Mouse (Mus musculus): ENCODE results near the gene Smoc1. TPM values are rescaled to one million over a fixed set of nuclear protein-coding genes. Genes with fewer than 3 reads are reported as not detected.

Gene Smoc1
- total RNA-seq, 2 experiments from 2014 or later: 5.5 to 7.5 TPM

DNA sequence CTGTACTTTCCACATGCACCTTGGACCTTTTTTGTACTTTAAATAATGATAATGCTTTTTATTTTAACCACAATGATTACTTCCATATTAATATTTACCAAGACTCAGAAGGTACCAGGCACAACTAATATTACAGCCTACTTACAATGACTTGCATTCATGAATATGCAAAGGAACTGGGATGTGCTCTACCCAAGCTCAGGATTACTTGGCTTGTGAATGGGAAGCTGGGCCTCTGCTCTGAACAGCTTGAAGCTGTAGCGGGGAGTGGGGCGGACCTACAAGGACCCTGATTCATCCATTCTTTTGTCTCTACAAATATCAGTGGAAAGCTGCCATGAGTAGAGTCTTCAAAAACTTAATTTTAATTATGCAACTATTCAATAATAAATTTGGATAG lies 47.5 kb downstream of the Smoc1 start:
- no peak for DNase-seq
- intact Hi-C loops (cut with DNase I): no loop called here

DNA sequence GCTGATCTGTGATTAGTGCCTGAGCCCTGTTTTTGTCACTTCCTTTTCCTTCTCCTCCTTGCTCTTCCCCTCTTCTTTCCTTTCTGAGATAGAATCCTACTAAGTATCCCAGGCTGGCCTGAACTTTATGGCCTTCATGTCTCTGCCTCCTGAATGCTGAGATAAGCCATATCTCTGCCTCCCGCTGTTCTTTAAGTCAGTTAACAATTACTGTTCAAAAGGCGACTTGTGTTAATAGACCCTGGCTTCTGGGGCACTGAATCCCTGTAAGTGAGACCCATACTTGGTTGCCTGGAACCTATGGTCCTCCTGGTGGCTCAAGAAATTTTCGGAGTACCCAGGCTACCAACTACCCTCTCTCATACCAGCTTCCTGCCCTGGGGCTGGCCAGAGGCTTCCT lies 48.3 kb downstream of the Smoc1 start:
- intact Hi-C loops (cut with DNase I): no loop called here
- no peak for DNase-seq

DNA sequence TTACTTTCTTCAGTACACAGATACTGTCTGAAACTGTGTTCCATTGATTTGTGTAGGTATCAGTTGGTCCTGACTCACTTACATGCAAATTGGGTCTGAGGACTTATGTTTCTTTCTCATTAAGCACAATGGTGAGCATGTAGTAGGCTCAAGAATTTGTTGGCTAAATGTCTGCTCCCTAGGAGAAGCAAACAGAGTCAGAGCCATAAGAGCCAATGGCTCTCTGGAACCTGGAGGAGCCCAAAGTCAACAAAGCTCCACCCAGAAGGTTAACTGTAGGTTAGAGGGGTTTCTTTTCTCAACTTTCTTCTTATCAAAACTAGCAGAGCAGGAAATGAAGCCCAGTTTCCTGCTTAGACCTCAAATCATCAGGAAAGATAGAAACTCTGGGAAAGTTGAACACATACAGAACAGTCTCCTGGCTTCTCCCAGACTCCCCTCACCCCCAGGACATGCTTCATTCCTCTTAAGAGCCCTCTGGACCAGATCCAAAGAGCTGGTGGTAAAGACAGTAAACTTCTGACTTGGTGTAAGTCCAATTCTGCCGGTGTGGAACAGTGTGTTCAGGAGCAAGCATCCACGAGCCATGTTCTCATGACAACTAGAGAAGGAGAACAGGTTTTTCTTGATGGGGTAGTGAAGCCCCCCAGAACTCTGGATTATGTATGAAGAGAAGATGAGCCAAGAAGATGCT lies 51.5 kb downstream of the Smoc1 start:
- intact Hi-C loops (cut with DNase I): no loop called here
- no peak for DNase-seq

DNA sequence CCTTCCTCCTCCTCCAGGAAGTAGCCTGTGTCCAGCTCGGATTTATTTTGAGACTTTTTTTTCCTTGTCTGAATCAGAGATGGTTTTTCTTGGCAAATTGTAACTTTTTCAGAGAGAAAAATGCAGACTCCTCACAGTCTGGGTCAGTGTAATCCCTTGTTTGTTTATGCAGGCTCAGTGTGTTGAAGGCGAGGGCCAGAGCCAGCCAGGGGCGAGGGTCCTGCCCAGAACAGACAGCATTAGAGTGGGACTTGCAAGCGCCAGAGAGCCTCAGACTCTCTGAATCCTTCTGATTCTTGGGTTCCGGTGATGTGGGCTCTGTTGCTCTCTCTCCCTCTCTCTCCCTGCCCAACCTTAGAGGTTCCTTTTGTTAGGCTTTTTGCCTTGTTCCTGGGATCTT lies 53.7 kb downstream of the Smoc1 start:
- intact Hi-C loops (cut with DNase I): no loop called here
- DNase-seq: no peak

DNA sequence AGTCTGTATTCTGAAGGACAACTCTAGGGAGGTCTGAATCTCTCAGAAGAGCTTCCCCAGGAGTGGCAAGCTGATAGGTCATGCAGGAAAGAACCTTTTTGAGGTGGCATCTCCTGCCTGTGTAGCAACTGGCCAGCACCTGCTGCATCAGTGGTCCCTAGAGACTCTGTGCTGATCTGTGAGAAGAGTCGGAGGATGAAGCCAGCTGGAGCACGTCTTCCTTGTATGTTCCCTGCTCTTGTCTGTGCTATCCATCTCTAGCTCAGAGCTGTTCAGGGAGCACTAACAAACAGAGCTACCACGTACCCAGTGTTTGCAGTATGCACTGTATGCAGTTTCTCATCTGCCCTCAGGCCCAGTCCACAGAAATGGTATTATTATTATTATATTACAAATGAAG lies 54.4 kb downstream of the Smoc1 start:
- intact Hi-C loops (cut with DNase I): no loop called here
- DNase-seq: no peak

DNA sequence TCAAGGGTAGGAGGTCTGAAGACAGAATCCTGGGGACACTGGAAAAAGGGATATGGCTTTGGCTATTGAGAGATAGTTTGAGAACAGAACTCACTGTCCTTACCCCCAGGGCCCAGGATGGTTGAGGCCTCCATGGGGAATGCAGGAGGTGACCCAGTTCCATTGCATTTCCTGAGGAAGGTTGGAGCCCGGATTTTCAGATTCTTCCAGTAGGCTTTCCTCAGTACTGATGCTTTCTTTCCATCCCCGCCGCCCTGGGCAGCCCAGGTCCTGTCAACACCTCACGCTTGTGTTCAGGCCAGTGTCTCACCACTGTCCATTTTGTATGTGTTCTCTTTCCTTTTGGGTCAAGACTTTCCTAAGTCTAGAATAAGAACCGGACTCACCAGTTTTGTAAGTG lies 56.5 kb downstream of the Smoc1 start:
- no peak for DNase-seq
- intact Hi-C loops (cut with DNase I): no loop called here

DNA sequence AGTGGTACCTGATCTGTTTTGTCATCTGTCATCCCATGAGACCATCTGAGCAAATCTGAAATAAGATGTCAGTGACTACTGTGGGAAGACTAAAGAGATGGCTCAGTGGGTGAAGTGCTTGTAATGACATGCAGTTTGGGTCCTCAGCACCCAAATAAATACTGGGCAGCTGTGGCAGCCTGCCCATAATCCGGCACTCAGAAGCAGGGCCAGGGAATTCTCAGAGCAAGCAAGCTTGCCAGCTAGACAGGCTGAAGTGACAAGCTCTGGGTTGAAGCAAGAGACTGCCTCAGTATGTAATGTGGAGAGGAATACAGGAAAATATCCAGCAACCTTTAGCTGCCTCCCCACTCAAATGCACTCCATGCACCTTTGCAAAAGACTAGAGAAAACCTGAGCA lies 58.6 kb downstream of the Smoc1 start:
- peak in 1 of 2 experiments; percentile 20 for DNase-seq

DNA sequence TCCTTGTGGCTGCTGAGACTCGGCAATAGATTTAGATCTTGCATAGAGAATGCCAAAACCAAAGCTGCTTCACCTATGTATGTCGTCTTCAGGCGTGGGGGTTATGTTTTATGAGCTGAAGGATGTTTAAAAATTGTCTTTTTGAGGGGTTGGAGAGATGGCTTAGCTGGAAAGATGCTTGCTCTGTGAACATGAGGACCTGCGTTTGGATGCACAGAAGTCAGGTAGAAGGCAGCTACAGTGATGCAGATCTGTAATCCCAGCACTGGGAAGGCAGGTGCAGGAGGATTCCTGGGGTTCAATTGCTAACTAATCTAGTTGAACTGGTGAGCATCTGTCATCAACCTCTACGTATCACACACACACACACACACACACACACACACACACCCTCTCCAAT lies 61.5 kb downstream of the Smoc1 start:
- intact Hi-C loops (cut with DNase I): no loop called here
- DNase-seq: no peak

More for the DNA sequence above, 58.6 kb downstream of the Smoc1 start:
- intact Hi-C loops (cut with DNase I): no loop called here

DNA sequence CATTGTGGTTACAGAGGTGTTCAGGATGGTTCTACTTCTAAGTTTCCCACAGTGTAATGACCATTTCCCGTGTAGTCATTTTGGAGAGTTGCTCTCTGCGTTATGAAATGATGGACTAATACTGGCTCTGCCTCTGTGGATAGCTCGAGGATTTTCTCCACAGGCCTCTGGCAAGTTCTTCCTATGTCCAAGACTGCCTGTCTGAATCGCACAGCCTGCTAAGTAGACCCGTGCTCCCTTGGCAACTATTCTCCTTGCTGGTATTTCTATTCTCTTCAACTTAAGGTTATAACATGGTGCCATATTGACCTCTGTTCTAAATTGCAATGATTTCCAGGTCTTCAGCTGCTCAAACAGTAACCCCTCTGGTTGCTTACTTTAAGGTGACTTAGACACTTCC lies 65.0 kb downstream of the Smoc1 start:
- intact Hi-C loops (cut with DNase I): no loop called here
- no peak for DNase-seq

DNA sequence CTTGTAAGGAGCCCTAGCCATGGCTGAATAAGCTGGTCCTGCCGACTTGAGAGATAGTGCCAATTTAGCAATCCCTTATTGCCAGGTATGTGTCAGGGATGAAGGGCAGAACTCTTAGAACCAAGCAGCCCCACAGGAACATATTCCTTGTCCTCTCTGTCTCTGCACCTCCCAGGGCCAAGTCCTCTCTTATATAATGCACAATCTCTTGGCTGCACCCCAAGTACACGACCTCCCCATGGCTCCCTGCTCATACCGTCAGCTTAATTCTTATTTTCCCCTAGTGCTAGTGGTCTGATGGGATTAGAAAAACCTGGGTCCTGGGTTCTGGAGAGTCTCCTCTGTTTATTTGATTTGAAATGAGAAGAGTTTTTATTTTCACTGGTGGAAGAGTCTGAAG lies 66.0 kb downstream of the Smoc1 start:
- DNase-seq: no peak
- intact Hi-C loops (cut with DNase I): no loop called here

DNA sequence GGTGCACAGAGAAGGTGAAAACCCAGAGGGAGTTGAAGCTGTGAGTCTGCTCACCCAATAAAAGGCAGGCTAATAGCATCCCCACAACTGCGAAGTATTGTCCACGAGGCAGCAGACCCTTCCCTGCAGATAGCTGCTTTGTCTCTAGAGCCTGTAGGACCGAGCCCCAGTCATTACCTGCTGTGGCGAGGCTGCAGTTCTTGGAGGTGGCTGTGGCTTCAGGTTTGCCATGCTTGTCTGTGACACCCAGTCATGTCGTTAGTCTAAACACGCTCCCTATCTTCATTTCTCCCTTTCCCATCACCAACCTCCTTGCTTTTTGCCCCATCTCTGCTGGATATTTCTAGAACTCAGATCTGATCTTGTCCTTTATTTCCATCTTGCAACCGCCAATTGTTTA lies 66.6 kb downstream of the Smoc1 start:
- intact Hi-C loops (cut with DNase I): no loop called here
- no peak for DNase-seq

DNA sequence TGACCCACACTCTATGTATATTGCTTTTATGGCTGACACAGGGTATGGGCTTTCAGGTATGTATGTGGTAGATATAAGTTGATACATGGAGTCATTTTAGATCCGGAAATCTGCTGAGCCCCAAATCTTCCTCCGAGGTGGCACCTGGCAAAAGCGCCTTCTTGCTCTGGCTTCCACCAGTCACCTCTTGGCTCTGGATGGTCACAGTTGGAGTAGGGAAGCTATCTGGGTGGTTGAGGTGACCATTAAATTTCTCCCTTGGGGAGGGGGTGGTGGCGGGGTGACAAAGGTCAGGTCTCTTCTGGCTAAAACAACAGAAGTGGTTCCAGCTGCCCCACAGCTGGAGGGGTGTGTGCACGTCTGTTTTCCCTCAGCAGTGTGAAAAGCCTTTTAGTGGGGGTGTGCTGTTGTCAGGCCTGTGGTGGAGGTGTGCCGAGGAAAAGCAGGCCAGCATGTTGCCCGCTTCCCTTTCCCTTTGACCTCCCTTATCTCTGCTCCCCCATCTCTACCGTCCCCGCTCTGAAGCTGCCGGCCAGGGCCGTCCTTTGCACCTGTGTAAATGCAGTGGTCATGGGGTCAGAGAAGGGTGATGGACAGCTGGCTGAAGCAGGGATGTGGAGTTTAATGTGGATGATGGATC lies 68.3 kb downstream of the Smoc1 start:
- DNase-seq: no peak
- intact Hi-C loops (cut with DNase I): no loop called here

DNA sequence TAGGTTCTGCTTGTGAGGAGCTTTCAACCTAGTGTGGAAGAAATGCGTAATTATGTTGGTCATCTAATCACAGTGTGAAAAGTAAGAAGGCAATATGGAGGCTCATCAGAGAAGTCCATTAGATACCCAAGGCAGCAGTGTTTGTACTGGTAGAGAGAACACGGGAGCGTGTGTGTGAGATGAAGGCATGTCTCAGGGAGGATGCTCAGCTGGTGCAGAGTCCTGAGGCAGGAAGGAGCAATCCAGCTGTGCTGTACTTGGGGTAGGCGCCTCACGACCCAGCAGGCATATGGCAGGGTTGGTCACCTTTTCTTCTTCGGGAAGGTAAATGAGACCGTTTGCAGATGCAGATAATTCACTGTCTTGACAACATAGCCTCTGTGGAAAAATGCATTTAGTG lies 70.7 kb downstream of the Smoc1 start:
- no peak for DNase-seq
- intact Hi-C loops (cut with DNase I): no loop called here

DNA sequence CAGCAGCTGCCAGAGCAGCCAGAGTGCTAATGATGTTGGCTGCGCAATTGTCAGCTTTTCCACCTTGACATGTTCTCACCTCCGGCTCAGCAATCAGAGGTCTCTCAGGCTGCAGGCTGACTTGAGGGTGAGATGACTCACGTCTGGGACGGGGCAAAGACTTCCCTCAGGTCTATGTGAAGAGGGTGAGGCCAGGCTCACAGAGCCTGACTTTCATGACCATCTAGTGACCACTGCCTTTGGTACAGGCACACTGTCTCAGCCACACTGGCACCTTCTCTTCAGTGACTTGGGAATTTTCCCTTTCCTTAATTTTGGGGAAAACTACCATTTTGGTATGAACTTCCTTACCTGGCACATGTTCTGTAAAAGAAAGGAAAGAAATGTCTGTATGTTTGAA lies 71.1 kb downstream of the Smoc1 start:
- intact Hi-C loops (cut with DNase I): no loop called here
- no peak for DNase-seq

DNA sequence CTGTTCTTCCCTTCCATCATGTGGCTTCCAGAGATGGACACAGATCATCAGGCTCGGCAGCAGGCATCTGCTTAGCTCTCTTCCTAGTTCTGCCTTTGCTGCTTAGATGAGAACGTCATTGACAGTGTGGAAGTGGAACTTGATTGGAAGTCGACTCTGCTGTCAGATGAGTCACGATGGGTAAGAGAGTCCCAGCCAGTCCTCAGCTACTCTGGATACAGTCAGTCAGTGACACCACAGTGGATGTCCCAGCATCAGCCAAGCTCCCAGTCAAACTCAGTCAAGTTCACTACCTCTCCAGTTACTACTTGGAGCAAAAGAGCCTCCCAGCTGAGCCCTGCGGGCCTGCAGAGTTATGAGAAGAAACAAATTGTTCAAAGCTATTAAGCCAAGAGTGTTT lies 72.6 kb downstream of the Smoc1 start:
- intact Hi-C loops (cut with DNase I): no loop called here
- DNase-seq: no peak

DNA sequence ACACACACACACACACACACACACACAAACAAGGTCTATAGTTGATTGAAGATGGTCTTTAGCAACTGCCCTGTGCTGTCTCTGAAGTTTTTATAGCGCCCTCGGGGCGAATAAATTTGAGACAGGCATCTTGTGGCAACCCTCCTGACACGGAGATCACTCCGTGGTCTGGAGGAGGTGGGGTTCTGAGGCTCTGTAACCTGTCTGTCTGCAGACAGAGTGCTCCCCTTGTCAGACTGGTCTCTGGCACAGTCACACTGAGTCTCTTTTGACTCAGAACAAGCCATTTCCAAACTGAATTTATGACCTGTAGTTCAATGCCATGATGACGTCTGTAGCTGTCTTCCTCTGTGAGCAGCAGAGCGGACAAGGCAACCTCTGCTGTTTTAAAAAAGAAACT lies 75.1 kb downstream of the Smoc1 start:
- intact Hi-C loops (cut with DNase I): no loop called here
- DNase-seq: no peak

DNA sequence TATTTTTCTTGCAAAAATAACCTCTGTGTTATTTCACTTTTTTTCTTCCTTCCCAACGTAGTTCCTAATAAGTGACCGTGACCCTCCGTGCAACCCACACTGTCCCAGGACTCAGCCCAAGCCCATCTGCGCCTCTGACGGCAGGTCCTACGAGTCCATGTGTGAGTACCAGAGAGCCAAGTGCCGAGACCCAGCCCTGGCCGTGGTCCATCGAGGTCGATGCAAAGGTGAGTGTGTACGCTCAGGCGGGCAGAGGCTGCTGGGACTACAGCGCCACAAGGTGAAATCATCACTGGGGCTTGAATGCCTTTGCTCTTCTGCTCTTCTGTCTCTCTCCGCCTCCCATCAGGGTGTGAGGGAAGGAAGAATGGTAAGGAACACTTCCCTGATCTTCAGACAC lies 77.9 kb downstream of the Smoc1 start:
- no peak for DNase-seq
- intact Hi-C loops (cut with DNase I): no loop called here

DNA sequence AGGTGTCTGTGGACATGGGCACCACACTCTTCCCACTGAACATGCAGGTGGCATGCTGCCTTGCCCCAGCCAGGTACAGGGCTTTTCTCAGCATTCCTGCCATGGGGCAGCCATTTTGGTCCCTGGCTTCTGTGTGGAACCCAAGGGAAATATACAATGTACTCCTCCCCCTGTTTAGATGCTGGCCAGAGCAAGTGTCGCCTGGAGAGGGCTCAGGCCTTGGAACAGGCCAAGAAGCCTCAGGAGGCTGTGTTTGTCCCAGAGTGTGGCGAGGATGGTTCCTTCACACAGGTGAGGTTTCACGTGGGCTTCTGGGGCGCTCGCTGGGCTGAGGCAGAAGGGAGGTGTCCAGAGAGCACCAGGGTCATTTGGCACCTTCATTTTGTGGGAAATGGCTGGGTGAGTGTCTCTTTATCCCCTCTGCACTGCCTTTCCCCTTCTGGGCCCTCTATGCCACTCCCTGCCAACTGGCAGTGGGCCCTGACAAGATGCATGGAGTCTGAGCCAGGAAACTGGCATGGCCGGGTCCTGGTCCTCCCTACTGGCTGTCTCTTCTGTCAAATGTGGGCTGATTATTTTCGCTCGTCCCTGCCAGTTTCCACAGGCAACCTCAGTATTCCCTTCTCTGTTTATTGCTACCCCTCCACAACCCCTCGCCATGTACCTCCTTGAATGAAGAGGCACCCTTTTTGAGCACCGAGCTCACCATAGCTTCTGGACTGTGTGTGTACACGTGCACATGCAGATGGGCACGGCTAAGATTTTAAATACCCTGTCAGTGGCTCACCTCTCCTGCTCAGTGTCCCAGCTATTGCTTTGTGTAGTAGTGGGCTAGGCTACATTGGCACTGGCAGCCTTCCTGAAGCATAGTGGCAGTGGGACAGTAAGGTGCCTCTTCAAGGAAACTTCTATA lies 79.4 kb downstream of the Smoc1 start:
- DNase-seq: peak; percentile 61 to 71
- intact Hi-C loops (cut with DNase I): loop anchor here (5.0 kb wide), 1 partner anchor 51 kb away; no protein-coding TSS in a partner anchor

DNA sequence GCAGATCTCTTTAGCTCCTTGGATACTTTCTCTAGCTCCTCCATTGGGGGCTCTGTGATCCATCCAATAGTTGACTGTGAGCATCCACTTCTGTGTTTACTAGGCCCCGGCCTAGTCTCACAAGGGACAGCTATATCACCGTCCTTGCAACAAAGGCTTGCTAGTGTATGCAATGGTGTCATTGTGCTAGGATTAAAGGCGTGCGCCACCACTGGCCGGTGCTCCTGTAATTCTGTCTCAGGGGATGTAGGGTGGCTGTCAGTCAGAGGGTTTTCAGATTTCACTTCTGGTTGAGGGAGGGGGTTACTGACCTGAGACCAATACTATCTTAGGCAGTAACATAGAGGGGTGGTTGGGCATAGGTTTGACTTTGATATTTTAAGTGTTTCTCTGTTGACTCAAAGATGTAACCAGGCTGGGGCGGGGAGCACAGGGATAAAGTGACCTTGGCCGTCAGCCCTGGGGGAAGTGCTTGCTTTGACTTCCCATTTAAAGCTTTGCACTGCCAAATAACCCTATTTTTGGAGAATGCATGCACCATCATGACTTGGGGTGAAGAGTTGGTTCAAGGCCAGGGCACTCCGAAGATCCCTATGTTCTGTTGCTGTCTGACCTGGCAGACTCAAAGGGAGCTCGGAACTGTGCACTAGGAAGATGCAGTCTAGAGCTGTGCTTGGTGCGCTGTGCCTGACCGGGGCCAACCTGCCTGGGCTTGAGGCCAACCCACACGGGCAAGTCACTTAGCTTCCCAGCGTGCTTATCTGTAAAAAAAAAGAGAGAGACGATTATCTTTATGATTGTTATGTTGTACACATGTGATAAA lies 80.9 kb downstream of the Smoc1 start:
- intact Hi-C loops (cut with DNase I): loop anchor here (5.0 kb wide), 1 partner anchor 50 kb away; no protein-coding TSS in a partner anchor
- DNase-seq: no peak

DNA sequence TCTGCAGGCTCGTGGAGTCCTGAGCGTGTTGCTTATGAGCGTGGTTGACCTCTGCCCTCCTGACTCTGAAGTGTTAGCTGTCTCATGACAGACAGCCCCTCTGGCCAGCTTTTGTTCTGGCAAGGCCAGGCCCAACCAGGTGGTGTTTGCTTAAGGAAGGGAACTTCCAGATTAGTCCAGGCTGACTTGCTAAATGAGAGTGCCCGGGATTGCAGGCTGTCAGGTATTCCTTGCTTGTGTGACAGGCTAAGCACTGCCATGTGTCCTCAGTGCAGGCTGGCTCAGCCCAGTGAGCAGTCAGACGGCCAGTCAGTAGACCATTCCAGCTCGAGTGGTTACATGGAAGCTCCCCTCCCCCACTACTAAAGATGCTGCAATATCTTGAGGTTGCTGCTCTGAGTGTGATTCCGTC lies 82.0 kb downstream of the Smoc1 start:
- DNase-seq: no peak

More for the DNA sequence above, 82.0 kb downstream of the Smoc1 start:
- intact Hi-C loops (cut with DNase I): loop anchor here (5.0 kb wide), 1 partner anchor 49 kb away; no protein-coding TSS in a partner anchor
